Mouse (Mus musculus) lung, embryonic 14.5 days (tissue): ENCODE measurements around the gene Usf3. TPM values are rescaled to one million over a fixed set of nuclear protein-coding genes. Genes with fewer than 3 reads are reported as not detected.

Experiments
- ATAC-seq: fragments of 200-750 bp; cut with Nextera tagmentation; 2 replicates; pipeline ENCODE4 v1.8.0; 2017; ENCODE audit warnings: mild to moderate bottlenecking, moderate TSS enrichment, moderate library complexity; ENCODE audit not compliant: insufficient read depth
- DNase-seq: peaks from one replicate; pipeline ENCODE4 v3.0.0-alpha.2; 2015
- H3K27ac ChIP-seq: fragments of 300-500 bp; sonication (generic); 2 replicates; pipeline ENCODE4 v1.5.1; 2014; ENCODE audit warnings: low read depth, mild to moderate bottlenecking, moderate library complexity
- H3K27me3 ChIP-seq: fragments of 300-500 bp; sonication (generic); 2 replicates; pipeline ENCODE4 v1.6.1; 2014; ENCODE audit warnings: low read length, control low read depth; ENCODE audit not compliant: insufficient read depth
- H3K36me3 ChIP-seq: fragments of 300-500 bp; sonication (generic); 2 replicates; pipeline ENCODE4 v1.6.1; 2014; ENCODE audit warnings: control low read depth; ENCODE audit not compliant: insufficient read depth
- H3K4me1 ChIP-seq: fragments of 300-500 bp; sonication (generic); 2 replicates; pipeline ENCODE4 v1.6.1; 2014; ENCODE audit warnings: antibody characterized with exemption, control low read depth; ENCODE audit not compliant: insufficient read depth
- H3K4me2 ChIP-seq: fragments of 300-500 bp; sonication (generic); 2 replicates; pipeline ENCODE4 v1.6.1; 2014; ENCODE audit warnings: mild to moderate bottlenecking
- H3K4me3 ChIP-seq: fragments of 300-500 bp; sonication (generic); 2 replicates; pipeline ENCODE4 v1.5.1; 2014; ENCODE audit warnings: low read depth, low read length
- H3K9ac ChIP-seq: fragments of 300-500 bp; sonication (generic); 2 replicates; pipeline ENCODE4 v1.6.1; 2014
- H3K9me3 ChIP-seq: fragments of 300-500 bp; sonication (generic); 2 replicates; pipeline ENCODE4 v1.6.1; 2016; ENCODE audit warnings: low read depth, low read length, control low read depth
- CTCF ChIP-seq: IDR thresholded peaks from 2 replicates; pipeline ENCODE4 v1.5.1; 2016; ENCODE audit warnings: antibody characterized with exemption, low read depth
- WGBS: fragments of 180-500 bp; shearing (Covaris S2); extraction: QIAGEN DNeasy Blood & Tissue Kit; methylation state at CpG from one replicate; pipeline ENCODE4 v1.1.7; 2014; 5-methylcytosine and 5-hydroxymethylcytosine counted together
- polyA plus RNA-seq: library from polyadenylated mRNA; unstranded; fragments of >200 nt; fragmentation: Nextera tagmentation; extraction: Ambion mirVana; gene quantifications from 2 replicates; pipeline ENCODE4 v1.2.1, GENCODE M21; 2014

The Usf3 gene
- polyA plus RNA-seq, 1 experiment from 2014 or later, result 5.1 TPM

DNA sequence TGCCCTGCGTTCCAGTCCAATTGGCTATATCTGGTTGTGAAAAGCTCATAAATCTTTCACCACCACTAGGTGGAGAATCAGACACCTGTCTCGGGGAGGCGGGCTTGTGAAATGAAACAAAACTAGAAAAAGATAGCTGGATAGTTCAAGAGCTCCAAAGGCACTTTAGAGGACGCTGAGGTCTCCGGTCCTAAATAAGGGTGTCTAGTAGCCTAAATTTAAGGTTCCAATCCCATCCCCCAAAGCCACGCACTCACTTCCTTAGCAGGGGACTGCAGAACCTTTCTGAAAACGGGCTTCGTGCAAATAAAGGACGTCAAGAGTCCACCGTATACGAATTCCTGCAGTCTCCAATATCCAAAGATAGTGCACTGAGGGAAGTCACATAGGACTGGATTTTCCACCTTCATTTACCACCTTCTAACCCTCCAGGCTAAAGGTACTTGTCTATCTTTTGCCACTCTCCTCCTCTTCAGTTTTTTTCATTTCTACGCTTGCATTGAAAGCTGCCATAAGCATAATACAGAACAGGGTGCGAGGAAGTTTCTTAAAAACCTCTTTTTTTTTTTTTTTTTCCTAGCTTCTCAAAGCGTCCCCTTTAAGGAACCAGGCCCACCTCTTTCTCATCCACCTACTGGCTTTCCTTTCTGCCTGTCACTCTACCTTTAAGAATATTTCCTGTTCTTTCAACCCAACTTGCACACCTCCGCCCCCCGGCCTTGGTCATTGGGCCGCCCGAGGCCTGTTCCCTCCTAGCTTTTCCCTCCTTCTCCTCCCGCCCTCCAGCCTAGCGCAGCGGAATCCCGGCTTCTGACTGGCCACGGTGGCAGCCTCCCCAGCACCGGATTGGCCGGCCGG, 520 bp upstream of the Usf3 start:
- under 1% methylated on average over 26 of the region's 26 CpGs for WGBS
- Histone ChIP-seq H3K36me3 (no peaks in the 10 kb centered on the region), H3K9me3 (no peaks in the 10 kb centered on the region), H3K9ac (peak overlapping the region; percentile 95), H3K4me3 (peak overlapping the region; percentile 89), H3K27me3 (no peaks in the 10 kb centered on the region), H3K4me1 (peaks cover 8% of the 10 kb centered on the region; the same call in 1 of the 2 replicates), H3K4me2 (peak overlapping the region; percentile 67), H3K27ac (peak overlapping the region; percentile 94)
- peak; percentile 100 for ATAC-seq
- peak; percentile 98 for DNase-seq
- peak; percentile 56 for TF ChIP-seq CTCF

DNA sequence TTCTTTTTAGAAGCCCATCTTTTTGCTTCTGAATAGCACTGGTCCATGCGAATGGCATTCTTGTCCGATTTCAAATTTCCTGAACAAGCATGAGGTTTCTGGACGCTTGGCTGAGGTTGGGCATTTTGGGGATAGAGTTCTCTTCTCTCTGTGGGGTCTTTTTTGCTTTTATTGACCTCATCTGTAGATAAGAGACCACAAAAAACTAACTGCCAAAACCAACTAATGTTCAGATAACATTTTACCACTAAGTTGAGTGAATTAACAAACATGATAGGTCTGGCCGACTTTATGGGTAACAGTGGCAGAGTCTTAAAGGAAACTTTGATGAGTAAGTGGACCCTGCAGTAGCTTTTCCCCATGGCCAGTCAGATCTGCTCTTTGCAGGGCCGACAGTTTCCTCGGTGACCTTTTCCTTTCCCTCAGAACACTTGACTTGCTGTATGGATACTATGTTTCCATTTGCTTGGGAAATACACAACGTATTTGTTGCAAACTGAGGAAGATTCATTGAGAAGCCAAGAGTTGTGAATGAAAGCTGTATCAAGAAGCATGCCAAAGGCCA, 1.0 kb downstream of the Usf3 start:
- WGBS, result 10% methylated on average over 7 of the region's 7 CpGs
- no peaks in the 10 kb centered on the region for H3K27me3 ChIP-seq
- no peak for ATAC-seq

DNA sequence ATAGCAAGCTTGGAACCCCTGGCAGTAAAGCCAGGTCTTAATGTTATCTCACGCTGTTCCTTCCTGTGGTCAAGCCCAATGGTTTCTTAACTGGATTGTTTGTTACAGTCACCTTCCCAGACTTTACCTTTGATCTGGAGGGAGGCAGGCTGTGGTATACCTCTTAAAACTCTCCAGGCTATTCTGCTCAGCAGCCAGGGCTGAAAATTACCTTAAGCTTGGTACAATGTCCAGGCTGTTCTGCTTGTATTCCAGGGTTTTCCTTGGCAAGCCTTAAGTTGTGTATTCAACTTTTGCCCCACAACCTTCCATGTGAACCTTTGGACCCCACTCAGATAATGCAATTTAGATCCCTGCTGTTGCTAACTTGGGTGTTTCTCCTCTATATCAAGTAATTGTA, 2.0 kb downstream of the Usf3 start:
- DNase-seq (no peak), ATAC-seq (no peak)
- WGBS, result 54% methylated on average over 1 of the region's 1 CpGs
- no peak overlapping the region for H3K27ac ChIP-seq
- H3K4me1 ChIP-seq, result peaks cover 8% of the 10 kb centered on the region; the same call in 1 of the 2 replicates
- no peaks in the 10 kb centered on the region for H3K27me3 ChIP-seq
- H3K4me2 ChIP-seq, result peak overlapping the region; percentile 67
- TF ChIP-seq CTCF, result no peak
- no peaks in the 10 kb centered on the region for H3K9me3 ChIP-seq
- no peak overlapping the region for H3K9ac ChIP-seq
- 0 out of 2 replicates have a peak overlapping the region, but pooled peaks have one; percentile 89 for H3K4me3 ChIP-seq
- H3K36me3 ChIP-seq, result no peaks in the 10 kb centered on the region

More for the DNA sequence above, 1.0 kb downstream of the Usf3 start:
- no peak for TF ChIP-seq CTCF
- no peaks in the 10 kb centered on the region for H3K9me3 ChIP-seq
- no peaks in the 10 kb centered on the region for H3K36me3 ChIP-seq
- H3K27ac ChIP-seq, result peak overlapping the region; percentile 94
- peak; percentile 42 for DNase-seq
- H3K4me3 ChIP-seq, result peak overlapping the region; percentile 89
- peak overlapping the region; percentile 67 for H3K4me2 ChIP-seq
- H3K9ac ChIP-seq, result peak overlapping the region; percentile 95
- peaks cover 8% of the 10 kb centered on the region; the same call in 1 of the 2 replicates for H3K4me1 ChIP-seq

DNA sequence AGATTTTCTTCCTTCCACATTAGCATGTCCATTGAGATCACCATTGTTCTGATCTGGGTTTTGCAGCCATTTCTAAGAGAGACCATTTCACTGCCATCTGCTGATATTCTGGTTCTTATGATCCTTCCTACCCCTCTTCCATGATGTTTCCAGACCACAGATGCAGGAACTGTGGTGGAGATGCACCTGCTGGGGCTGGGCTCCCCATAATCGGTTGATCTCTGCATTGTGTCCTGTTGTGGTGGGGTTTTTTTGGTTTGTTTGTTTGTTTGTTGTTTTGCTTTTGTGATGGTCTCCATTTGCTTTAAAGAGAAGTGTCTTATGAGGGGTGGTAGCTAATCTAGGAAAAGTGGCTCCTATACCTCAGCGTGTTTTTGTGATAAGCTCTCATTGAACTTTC, 3.5 kb downstream of the Usf3 start:
- H3K4me3 ChIP-seq, result no peak overlapping the region
- TF ChIP-seq CTCF, result no peak
- no peak overlapping the region for H3K9ac ChIP-seq
- H3K9me3 ChIP-seq, result no peaks in the 10 kb centered on the region
- DNase-seq, result no peak
- H3K4me1 ChIP-seq, result peaks cover 8% of the 10 kb centered on the region; the same call in 1 of the 2 replicates
- no peaks in the 10 kb centered on the region for H3K27me3 ChIP-seq
- no peaks in the 10 kb centered on the region for H3K36me3 ChIP-seq
- H3K4me2 ChIP-seq, result no peak overlapping the region
- 95% methylated on average over 2 of the region's 2 CpGs for WGBS
- no peak for ATAC-seq
- no peak overlapping the region for H3K27ac ChIP-seq

DNA sequence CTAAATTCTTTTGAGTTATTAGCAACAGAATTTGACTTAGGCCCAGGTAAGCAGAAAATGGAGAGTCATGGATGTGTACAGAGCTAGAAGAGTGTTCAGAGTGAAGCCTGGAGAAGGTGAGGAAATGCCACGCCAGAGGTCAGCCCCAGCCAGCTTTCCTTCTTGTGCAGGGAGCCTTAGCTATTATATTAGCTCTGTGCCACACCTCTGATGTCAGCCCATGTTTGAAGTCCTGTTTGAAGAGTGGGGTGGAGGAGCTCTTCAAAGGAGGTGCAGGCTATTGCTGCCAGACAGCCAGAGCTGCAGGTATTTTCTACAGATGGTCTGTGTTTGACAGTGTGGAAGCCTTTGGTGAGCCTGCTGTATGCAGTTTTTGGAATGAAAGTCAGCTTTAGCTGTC, 5.5 kb downstream of the Usf3 start:
- no peak for TF ChIP-seq CTCF
- H3K4me2 ChIP-seq, result no peak overlapping the region
- no peaks in the 10 kb centered on the region for H3K27me3 ChIP-seq
- no peaks in the 10 kb centered on the region for H3K9me3 ChIP-seq
- no peak overlapping the region for H3K9ac ChIP-seq
- H3K27ac ChIP-seq, result 0 out of 2 replicates have a peak overlapping the region, but pooled peaks have one; percentile 38
- peak; percentile 19 for DNase-seq
- peak; percentile 58 for ATAC-seq
- H3K4me3 ChIP-seq, result no peak overlapping the region
- peaks cover 8% of the 10 kb centered on the region; the same call in 1 of the 2 replicates for H3K4me1 ChIP-seq
- WGBS, result 54% methylated on average over 1 of the region's 1 CpGs
- no peaks in the 10 kb centered on the region for H3K36me3 ChIP-seq

DNA sequence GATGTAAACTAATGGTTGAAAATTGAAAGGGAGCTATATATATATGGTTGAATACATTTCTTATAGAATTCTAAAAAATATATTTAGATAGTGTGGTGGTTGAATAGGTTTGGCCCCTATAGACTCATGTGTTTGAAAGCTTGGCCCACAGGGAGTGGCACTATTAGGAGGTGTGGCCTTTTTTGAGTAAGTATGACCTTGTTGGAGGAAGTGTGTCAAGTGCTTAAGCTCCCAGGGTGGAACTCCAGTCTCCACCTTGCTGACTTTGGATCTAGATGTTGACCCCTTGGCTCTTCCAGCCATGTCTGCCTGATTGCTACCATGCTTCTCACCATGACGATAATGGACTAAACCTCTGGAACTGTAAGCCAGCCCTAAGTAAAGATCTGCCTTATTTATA, 9.6 kb downstream of the Usf3 start:
- H3K36me3 ChIP-seq, result no peaks in the 10 kb centered on the region
- WGBS, result 95% methylated on average over 1 of the region's 1 CpGs
- DNase-seq (no peak), ATAC-seq (no peak)
- TF ChIP-seq CTCF, result no peak
- H3K4me2 ChIP-seq, result no peak overlapping the region
- H3K27me3 ChIP-seq, result no peaks in the 10 kb centered on the region
- no peaks in the 10 kb centered on the region for H3K9me3 ChIP-seq
- no peaks in the 10 kb centered on the region for H3K4me1 ChIP-seq
- no peak overlapping the region for H3K9ac ChIP-seq
- no peak overlapping the region for H3K27ac ChIP-seq
- H3K4me3 ChIP-seq, result no peak overlapping the region

DNA sequence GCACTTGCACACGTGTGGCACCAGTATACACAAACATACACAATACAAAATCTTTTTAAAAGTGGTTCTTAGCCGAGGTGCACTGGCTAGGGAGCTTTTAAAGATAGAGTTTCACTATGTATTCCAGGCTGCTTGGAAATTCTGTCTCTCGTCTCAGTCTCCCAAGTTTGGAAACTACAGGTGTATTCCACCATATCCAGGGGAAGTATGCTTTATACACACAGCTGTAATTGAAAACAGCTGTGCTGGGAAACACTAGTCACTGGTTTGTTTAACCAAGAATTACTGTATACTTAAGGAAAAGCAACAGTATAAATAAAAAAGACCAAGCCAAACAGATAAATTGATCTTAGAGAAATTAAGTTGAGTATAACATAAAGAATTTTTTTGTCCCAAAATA, 11.7 kb downstream of the Usf3 start:
- Histone ChIP-seq H3K4me3 (no peak overlapping the region), H3K4me2 (no peak overlapping the region), H3K27ac (no peak overlapping the region), H3K27me3 (no peaks in the 10 kb centered on the region), H3K4me1 (no peaks in the 10 kb centered on the region), H3K9me3 (no peaks in the 10 kb centered on the region), H3K9ac (no peak overlapping the region), H3K36me3 (0 out of 2 replicates have a peak, but pooled peaks cover 4% of the 10 kb centered on the region)
- DNase-seq (no peak), ATAC-seq (no peak)
- 67% methylated on average over 3 of the region's 3 CpGs for WGBS
- no peak for TF ChIP-seq CTCF
